Mouse (Mus musculus): Measurements from ENCODE around the gene B3gnt9. TPM values are rescaled to one million over a fixed set of nuclear protein-coding genes. Genes with fewer than 3 reads are reported as not detected.
"Not testable (repeated sequence)": the region's sequence is repeated elsewhere in the genome, so short reads cannot be mapped to it uniquely, and the experiment has no call there.

The B3gnt9 gene
- total RNA-seq (2022) = 1 to 10 TPM; 1.1 to 1.7 (median 1.4) TPM

DNA sequence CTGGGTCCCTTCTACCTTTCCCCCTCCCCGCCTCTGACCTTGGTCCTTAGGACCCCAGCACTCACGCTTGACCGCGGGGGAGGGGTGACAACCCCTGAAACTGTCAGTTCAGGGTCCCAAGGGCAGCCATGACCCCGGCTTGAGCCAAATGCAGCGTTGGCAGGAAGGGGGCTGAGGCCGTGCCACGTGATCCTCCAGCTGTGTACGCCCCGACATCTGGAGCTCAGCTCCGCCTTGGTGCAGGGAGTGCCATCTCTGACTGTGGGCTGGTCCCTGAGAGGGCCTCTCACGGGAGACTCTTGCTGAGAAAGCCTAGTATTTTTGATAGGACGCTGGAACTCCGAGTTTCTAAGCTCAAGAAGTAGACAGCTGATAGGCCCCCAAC, at the start of gene B3gnt9:
TSS of gene B3gnt9 (minus strand) at position 188 of the 385 bp plus-strand sequence.
- peak; percentile 74 to 78 for DNase-seq (ENCODE audit: low spot score in 2 of 2)

DNA sequence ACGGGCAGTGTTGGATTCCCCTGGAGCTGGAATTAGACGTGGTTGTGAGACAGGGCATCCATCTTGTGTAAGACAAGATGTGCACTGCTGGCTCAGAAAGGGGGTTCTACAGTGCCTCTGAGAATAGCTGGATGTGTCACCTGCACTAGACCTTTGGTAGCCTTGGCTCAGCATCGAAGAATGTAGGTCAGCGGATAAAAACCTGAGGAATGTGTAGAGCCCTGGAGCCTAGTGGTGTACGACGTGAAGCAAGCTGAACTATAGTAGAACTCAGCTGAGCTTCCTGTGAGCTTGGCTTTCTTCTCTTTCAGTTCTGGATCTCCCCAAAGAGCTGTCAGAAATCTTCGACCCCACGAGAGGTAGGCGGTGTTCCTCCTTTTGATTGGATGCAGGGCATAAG, 48.9 kb upstream of the B3gnt9 start:
- no peak for DNase-seq (ENCODE audit: low spot score in 2 of 2)

- no peak for DNase-seq (ENCODE audit: low spot score in 2 of 2)
Observed at GRCm38 (mm10) chr8:105303396-105303795, 48.4 kb upstream of the B3gnt9 start.

DNA sequence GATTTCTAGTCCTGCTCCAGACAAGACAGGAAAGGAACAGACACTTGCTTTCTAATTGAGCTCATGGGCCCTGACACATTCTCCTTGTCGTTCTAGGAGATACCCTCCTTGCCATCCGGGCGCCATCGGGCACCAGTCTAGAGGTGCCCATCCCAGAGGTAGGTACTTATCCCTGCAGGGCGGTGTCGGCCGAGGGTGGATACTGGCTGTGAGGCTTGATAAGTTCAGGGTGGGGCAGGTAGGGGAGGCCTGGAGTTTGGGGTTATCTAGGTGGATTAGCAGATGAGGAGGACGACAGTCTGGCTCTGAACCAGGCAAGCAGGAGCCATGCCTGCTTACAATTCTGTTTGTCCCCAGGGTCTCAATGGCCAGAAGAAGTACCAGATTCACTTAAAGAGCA, 45.0 kb upstream of the B3gnt9 start:
- DNase-seq (ENCODE audit: low spot score in 2 of 2) = no peak

GRCm38 (mm10) chr8:105298351-105299252, 43.6 kb upstream of the B3gnt9 start:
- no peak for DNase-seq (ENCODE audit: low spot score in 2 of 2)

DNA sequence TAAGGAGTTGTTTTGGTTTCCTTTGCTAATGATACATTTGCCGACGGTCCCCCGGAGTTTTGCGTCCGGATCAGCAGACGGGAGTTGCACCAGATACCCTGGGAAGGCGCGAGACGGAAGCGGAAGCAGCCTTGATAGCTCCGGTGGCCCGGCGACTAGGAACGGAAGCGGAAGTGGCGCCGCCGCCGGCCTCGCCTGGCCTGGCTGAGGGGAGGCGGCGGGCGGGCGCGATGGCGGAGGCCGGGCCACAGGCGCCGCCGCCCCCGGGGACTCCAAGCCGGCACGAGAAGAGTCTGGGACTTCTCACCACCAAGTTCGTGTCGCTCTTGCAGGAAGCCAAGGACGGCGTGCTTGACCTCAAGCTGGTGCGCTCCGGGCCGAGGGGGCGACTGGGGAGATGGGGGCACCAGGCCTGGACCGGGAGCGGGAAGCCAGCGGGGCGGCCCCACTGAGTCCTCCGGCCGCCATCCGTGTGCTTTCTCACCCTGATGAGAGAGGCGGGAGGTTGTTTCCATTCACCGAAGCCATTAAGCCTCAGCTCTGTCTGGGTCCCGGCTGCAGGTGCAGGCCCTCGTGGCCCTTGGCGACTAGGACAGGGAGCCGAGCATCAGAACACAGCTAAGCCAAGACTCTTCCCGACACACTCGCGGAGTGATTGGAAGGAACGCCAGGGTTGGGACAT, 42.7 kb upstream of the B3gnt9 start, which contains the start of gene E2f4:
TSS of gene E2f4 (plus strand) at position 153 of the 682 bp plus-strand sequence.
- DNase-seq (ENCODE audit: low spot score in 2 of 2) = peak; percentile 82 to 89

- DNase-seq (ENCODE audit: low spot score in 2 of 2) = no peak
Observed at GRCm38 (mm10) chr8:105295895-105296573, 41.1 kb upstream of the B3gnt9 start, which contains the start of gene Exoc3l. Exoc3l (minus strand) TSS chr8:105296101.

DNA sequence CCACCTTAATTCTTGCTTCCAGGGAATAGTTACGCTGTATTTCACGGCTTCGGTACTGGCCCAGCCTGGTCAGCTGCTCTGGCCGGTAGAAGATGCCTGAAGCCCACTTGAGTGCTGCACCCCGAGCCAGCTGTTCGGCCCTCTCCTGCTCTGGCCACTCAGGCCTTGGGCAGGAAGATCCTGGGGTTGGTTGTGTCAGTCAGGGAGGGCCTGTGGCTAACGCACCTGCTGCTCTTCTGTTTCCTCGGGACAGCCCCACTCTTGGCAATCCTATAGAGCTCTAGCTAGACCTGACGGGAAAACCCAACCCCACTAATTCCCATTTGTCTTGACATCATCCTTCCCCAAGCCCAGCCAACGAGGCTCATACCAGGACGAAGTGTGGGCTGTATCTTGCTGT, 40.3 kb upstream of the B3gnt9 start:
- no peak for DNase-seq (ENCODE audit: low spot score in 2 of 2)

GRCm38 (mm10) chr8:105294776-105295175, 39.8 kb upstream of the B3gnt9 start:
- DNase-seq (ENCODE audit: low spot score in 2 of 2) = no peak

- DNase-seq (ENCODE audit: low spot score in 2 of 2) = no peak
Observed at GRCm38 (mm10) chr8:105293405-105293804, 38.5 kb upstream of the B3gnt9 start.

GRCm38 (mm10) chr8:105292471-105292870, 37.5 kb upstream of the B3gnt9 start:
- DNase-seq (ENCODE audit: low spot score in 2 of 2) = no peak

DNA sequence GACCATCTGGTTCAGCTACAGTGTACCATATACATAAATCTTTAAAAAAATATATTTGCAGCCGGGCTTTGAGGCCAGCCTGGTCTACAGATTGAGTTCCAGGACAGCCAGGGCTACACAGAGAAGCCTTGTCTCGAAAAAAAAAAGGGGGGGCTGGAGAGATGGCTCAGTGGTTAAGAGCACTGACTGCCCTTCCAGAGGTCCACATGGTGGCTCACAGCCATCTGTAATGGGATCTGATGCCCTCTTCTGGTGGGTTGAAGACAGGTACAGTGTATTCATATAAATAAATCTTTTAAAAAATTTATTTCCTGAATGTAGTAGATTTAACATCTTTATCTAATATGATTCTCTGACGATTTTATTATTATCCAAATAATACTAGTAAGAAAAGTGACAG, 36.8 kb upstream of the B3gnt9 start:
- DNase-seq (ENCODE audit: low spot score in 2 of 2) = not testable (repeated sequence)

- DNase-seq (ENCODE audit: low spot score in 2 of 2) = not testable (repeated sequence)
Observed at GRCm38 (mm10) chr8:105291364-105291763, 36.4 kb upstream of the B3gnt9 start.

- peak; percentile 81 to 82 for DNase-seq (ENCODE audit: low spot score in 2 of 2)
Observed at GRCm38 (mm10) chr8:105290554-105291314, 35.8 kb upstream of the B3gnt9 start.

DNA sequence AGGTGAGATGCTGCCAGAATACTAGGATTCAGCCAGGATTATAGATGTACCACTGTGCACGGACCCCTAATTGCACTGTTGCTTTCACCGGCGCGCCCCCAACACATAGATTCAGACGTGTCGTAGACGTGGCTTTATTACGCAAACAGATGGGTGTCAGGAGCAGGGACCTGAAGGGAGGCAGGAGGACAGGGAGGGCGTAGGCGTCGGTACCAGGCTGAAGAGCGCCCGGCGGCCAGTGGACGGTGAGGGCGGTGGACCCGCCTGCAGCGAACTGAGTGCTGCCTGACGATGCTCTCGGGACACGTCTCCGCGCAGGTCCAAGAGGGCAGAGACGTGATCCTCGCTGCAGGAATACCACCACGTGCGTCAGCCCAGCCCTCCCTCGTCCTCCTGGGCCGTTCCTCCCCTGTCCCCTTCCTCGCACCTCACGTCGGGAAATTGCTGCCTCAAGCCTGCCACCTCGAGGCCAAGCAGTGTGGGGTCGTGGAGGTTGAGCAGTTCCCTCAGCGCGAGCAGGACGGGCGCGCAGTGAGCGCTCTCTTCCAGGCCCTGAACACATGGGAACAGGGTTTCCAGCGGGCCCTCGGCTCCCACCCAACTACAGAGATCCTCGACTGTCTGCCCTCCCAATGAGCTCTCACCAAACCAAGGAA, 35.0 kb upstream of the B3gnt9 start, which contains the start of gene 4931428F04Rik:
TSS of gene 4931428F04Rik (minus strand) at position 60 of the 656 bp plus-strand sequence.
- DNase-seq (ENCODE audit: low spot score in 2 of 2) = no peak

- peak; percentile 88 to 89 for DNase-seq (ENCODE audit: low spot score in 2 of 2)
Observed at GRCm38 (mm10) chr8:105288958-105289732, 34.2 kb upstream of the B3gnt9 start.

DNA sequence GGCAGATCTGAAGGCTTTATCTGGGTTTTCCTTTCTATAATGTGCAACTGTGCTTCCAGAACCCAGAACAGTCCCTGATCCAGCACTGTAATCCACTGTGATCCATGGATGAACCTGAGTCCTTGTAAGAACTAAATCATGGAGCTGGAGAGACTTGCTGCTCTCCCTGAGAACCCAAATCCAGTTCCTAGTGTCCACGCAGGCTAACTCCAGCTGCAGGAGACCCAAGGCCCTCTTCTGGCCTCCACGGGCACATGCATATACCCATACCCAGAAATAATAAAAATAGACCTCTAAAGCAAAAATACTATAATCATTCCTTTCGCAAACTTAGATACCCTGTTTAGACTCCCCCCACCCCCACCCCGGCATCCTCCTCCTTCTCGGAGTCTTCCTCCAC, 33.3 kb upstream of the B3gnt9 start:
- no peak for DNase-seq (ENCODE audit: low spot score in 2 of 2)

DNA sequence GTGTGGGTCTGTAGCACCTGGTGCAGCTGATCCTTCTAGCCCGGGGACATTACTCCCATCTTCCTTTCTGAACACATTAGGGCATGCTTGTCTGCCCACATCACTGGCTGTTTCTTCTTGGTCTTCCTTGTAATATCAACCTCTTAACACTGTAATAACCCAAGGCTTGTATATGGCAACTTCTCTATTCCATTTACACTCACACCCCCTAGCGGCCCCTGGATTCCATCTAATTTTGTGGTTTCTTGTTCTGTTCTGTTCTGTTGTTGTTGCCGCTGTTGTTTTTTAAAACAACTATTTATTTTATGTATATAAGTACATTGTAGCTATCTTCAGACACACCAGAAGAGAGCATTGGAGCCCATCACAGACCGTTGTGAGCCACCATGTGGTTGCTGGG, 32.0 kb upstream of the B3gnt9 start:
- no peak for DNase-seq (ENCODE audit: low spot score in 2 of 2)

DNA sequence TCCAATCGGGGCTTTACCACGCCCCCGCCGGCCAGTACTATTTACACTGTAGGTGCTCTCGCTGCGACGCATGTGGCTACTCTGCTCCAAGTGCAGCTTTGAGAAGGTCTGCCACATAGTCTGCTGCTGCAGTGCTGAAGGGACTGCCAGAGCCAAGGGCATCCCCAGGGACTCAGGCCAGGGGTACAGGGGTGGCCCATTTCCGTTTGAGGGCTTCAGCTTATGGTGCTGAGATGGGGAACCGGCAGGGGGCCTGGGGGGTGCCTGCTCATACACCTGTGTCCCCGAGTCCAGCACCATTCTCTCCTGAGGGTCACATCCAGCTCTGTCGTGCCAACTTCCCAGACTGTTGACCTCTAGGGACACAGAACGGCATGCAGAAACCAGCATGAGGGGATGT, 30.6 kb upstream of the B3gnt9 start:
- DNase-seq (ENCODE audit: low spot score in 2 of 2) = no peak

GRCm38 (mm10) chr8:105283074-105283473, 28.1 kb upstream of the B3gnt9 start:
- DNase-seq (ENCODE audit: low spot score in 2 of 2) = no peak
